Mouse (Mus musculus): Measurements from ENCODE around the gene Mphosph6. TPM values are rescaled to one million over a fixed set of nuclear protein-coding genes. Genes with fewer than 3 reads are reported as not detected.

Gene Mphosph6
- polyA plus RNA-seq, 1 experiment, result 98.3 TPM

- H3K36me3 ChIP-seq (ENCODE audit: control insufficient read depth, insufficient read depth, low read length, poor library complexity, severe bottlenecking), result no peaks in the 10 kb centered on the region
- H3K27me3 ChIP-seq (ENCODE audit: control insufficient read depth, insufficient read depth, low read length, poor library complexity, severe bottlenecking), result no peaks in the 10 kb centered on the region
Observed at GRCm38 (mm10) chr8:117746651-117747050, 55.1 kb downstream of the Mphosph6 start.

GRCm38 (mm10) chr8:117742431-117743012, 59.2 kb downstream of the Mphosph6 start:
- Histone ChIP-seq H3K4me1 (ENCODE audit: control insufficient read depth, insufficient read depth, low read length) (no peaks in the 10 kb centered on the region), H3K9me3 (replicated peaks; ENCODE audit: control insufficient read depth, insufficient read depth, low read length, poor library complexity, severe bottlenecking) (no peaks in the 10 kb centered on the region), H3K9ac (ENCODE audit: low read depth, poor library complexity, severe bottlenecking) (no peak overlapping the region), H3K27me3 (ENCODE audit: control insufficient read depth, insufficient read depth, low read length, poor library complexity, severe bottlenecking) (no peaks in the 10 kb centered on the region), H3K27ac (ENCODE audit: insufficient read depth, low read length) (no peak overlapping the region), H3K36me3 (ENCODE audit: control insufficient read depth, insufficient read depth, low read length, poor library complexity, severe bottlenecking) (no peaks in the 10 kb centered on the region), H3K4me3 (ENCODE audit: low read depth, low read length) (no peak overlapping the region)
- TF ChIP-seq POLR2A (IDR thresholded peaks at IDR 0.05; ENCODE audit: insufficient read depth, low read length) (no peak), CTCF (IDR thresholded peaks at IDR 0.05; ENCODE audit: low read depth, low read length) (no peak)

More at GRCm38 (mm10) chr8:117746651-117747050, 55.1 kb downstream of the Mphosph6 start:
- H3K4me1 ChIP-seq (ENCODE audit: control insufficient read depth, insufficient read depth, low read length), result peaks cover 2% of the 10 kb centered on the region
- no peak overlapping the region for H3K9ac ChIP-seq (ENCODE audit: low read depth, poor library complexity, severe bottlenecking)
- H3K27ac ChIP-seq (ENCODE audit: insufficient read depth, low read length), result no peak overlapping the region
- H3K4me3 ChIP-seq (ENCODE audit: low read depth, low read length), result no peak overlapping the region
- H3K9me3 ChIP-seq (replicated peaks; ENCODE audit: control insufficient read depth, insufficient read depth, low read length, poor library complexity, severe bottlenecking), result no peaks in the 10 kb centered on the region
- no peak for TF ChIP-seq EP300 (IDR thresholded peaks at IDR 0.05; ENCODE audit: insufficient read depth, low read depth, low read length)

Other genes starting within 250 kb of the Mphosph6 start
- 0.22 and 0.30 TPM in 2 replicates for gene Sdr42e1, start 128.3 kb downstream of the Mphosph6 start, polyA plus RNA-seq (2011; ENCODE audit: insufficient read depth, insufficient read length, low read depth, missing spikeins)
- gene Hsd17b2, start 100.0 kb downstream of the Mphosph6 start, polyA plus RNA-seq (2011; ENCODE audit: insufficient read depth, insufficient read length, low read depth, missing spikeins), result 0.61 TPM in 1 of 2 replicates, not detected in the other